Comparison of ENCODE assay signal across 8 mouse cellular contexts in genomic region chr8:119862390-119862734, GRCm38 (mm10). TPM values are rescaled to one million over a fixed set of nuclear protein-coding genes. Genes with fewer than 3 reads are reported as not detected.
DNase-seq lines count a peak whose midpoint lies in the region; ATAC-seq and TF ChIP-seq lines count a peak whose summit lies in the region.

No protein-coding gene starts in this region.

- peak overlapping the region; percentile 89 for H3K9ac ChIP-seq in heart, embryonic 15.5 days
- H3K9ac ChIP-seq in ES-E14 (ENCODE audit: insufficient read depth, low read depth, low read length, poor library complexity, severe bottlenecking), result peak overlapping the region; percentile 83
- peak overlapping the region; percentile 74 for H3K9ac ChIP-seq in forebrain, embryonic 15.5 days (replicated peaks)
- peak overlapping the region; percentile 73 for H3K9ac ChIP-seq in liver, embryonic 16.5 days (ENCODE audit: low read depth, low read length)

- peaks cover 16% of the 10 kb centered on the region for H3K4me1 ChIP-seq in heart, embryonic 15.5 days (replicated peaks)
- H3K4me1 ChIP-seq in ES-E14 (ENCODE audit: control insufficient read depth in 2 of 2, insufficient read depth in 2 of 2, low read length in 2 of 2, poor library complexity in 1 of 2), result no peaks in the 10 kb centered on the region
- H3K4me1 ChIP-seq in forebrain, embryonic 15.5 days, result peaks cover 14% of the 10 kb centered on the region
- H3K4me1 ChIP-seq in liver, embryonic 16.5 days (ENCODE audit: control insufficient read depth, low read depth, low read length), result peaks cover 13% of the 10 kb centered on the region

- under 1% methylated on average over 19 of the region's 19 CpGs for WGBS in heart, embryonic 15.5 days
- 1% methylated on average over 19 of the region's 19 CpGs for WGBS in forebrain, embryonic 15.5 days
- WGBS in liver, embryonic 16.5 days (ENCODE audit: insufficient replicate concordance), result 0% methylated on average over 12 of the region's 19 CpGs

- no peak for ATAC-seq in heart, embryonic 15.5 days (replicated peaks; ENCODE audit: insufficient number of reproducible peaks, insufficient read depth, low FRiP score, low read depth)
- ATAC-seq in forebrain, embryonic 15.5 days (replicated peaks), result no peak; the same call in 1 of the 2 replicates
- ATAC-seq in liver, embryonic 16.5 days (ENCODE audit: low read depth), result no peak

- H3K27me3 ChIP-seq in heart, embryonic 15.5 days, result peaks cover 29% of the 10 kb centered on the region
- H3K27me3 ChIP-seq in forebrain, embryonic 15.5 days, result 0 out of 2 replicates have a peak, but pooled peaks cover 4% of the 10 kb centered on the region
- H3K27me3 ChIP-seq in liver, embryonic 16.5 days (ENCODE audit: control insufficient read depth, insufficient read depth, low read depth, low read length), result no peaks in the 10 kb centered on the region

- no peaks in the 10 kb centered on the region for H3K36me3 ChIP-seq in heart, embryonic 15.5 days
- H3K36me3 ChIP-seq in ES-E14 (ENCODE audit: control insufficient read depth, insufficient read depth, low read length, poor library complexity, severe bottlenecking), result no peaks in the 10 kb centered on the region
- H3K36me3 ChIP-seq in forebrain, embryonic 15.5 days, result no peaks in the 10 kb centered on the region
- H3K36me3 ChIP-seq in liver, embryonic 16.5 days (ENCODE audit: control insufficient read depth, insufficient read depth), result no peaks in the 10 kb centered on the region

- intact Hi-C loops in gastrocnemius, postnatal 36 days (cut with DNase I), result no loop called here

- peak overlapping the region; percentile 89 for H3K4me3 ChIP-seq in heart, embryonic 15.5 days
- peak overlapping the region; percentile 84 to 98 for H3K4me3 ChIP-seq in ES-E14 (ENCODE audit: insufficient read depth in 1 of 2, low read depth in 1 of 2, low read length in 2 of 2, poor library complexity in 1 of 2, severe bottlenecking in 1 of 2)
- peak overlapping the region; percentile 63 for H3K4me3 ChIP-seq in forebrain, embryonic 15.5 days
- H3K4me3 ChIP-seq in liver, embryonic 16.5 days (ENCODE audit: low read depth, low read length), result peak overlapping the region; percentile 71

- H3K27ac ChIP-seq in heart, embryonic 15.5 days, result peak overlapping the region; percentile 63
- no peak overlapping the region for H3K27ac ChIP-seq in ES-E14 (ENCODE audit: insufficient read depth, low read depth, low read length, poor library complexity, severe bottlenecking)
- H3K27ac ChIP-seq in forebrain, embryonic 15.5 days (replicated peaks), result no peak overlapping the region; the same call in 1 of the 2 replicates
- H3K27ac ChIP-seq in liver, embryonic 16.5 days (ENCODE audit: low read length), result peak overlapping the region; percentile 33; the same call in 1 of the 2 replicates

- H3K4me2 ChIP-seq in heart, embryonic 15.5 days, result peak overlapping the region; percentile 88
- peak overlapping the region; percentile 78 for H3K4me2 ChIP-seq in forebrain, embryonic 15.5 days (replicated peaks)
- H3K4me2 ChIP-seq in liver, embryonic 16.5 days (ENCODE audit: low read depth, low read length), result peak overlapping the region; percentile 89

- no peaks in the 10 kb centered on the region for H3K9me3 ChIP-seq in heart, embryonic 15.5 days (replicated peaks)
- H3K9me3 ChIP-seq in ES-E14 (ENCODE audit: control insufficient read depth, insufficient read depth, low read depth, low read length), result no peaks in the 10 kb centered on the region
- H3K9me3 ChIP-seq in forebrain, embryonic 15.5 days, result no peaks in the 10 kb centered on the region
- H3K9me3 ChIP-seq in liver, embryonic 16.5 days (replicated peaks; ENCODE audit: control insufficient read depth, low read length), result no peaks in the 10 kb centered on the region

- no peak for DNase-seq in heart, postnatal 4 days
- DNase-seq in ES-E14 (ENCODE audit: low read depth, low spot score), result no peak
- DNase-seq in thymus, postnatal 36 days, result no peak
- DNase-seq in gastrocnemius, postnatal 36 days, result no peak
- DNase-seq in kidney, postnatal 14 days, result no peak

- in situ Hi-C loops in ES-E14 (cut with MboI; ENCODE audit: low sequenced_read_pairs in 2 of 2, unreplicated experiment in 2 of 2), result no loop called here

TF ChIP-seq in ES-E14, 5 proteins besides CTCF, POLR2A, EP300 and RAD21:
- TF ChIP-seq CHD2 (IDR thresholded peaks at IDR 0.05; ENCODE audit: low read depth, low read length), result no peak
- TF ChIP-seq ZC3H11A (IDR thresholded peaks at IDR 0.05; ENCODE audit: borderline replicate concordance, low read depth, low read length), result no peak
- no peak for TF ChIP-seq MAFK (IDR thresholded peaks at IDR 0.05; ENCODE audit: insufficient read depth, low read depth, low read length)
- TF ChIP-seq ZNF384 (IDR thresholded peaks at IDR 0.05; ENCODE audit: low read depth, low read length), result no peak
- no peak for TF ChIP-seq HCFC1 (IDR thresholded peaks at IDR 0.05; ENCODE audit: borderline replicate concordance, insufficient read depth, low read length)

RNA-seq across cellular contexts. Expression of gene Klhl36, which starts 0.3 kb away (rescaled TPM):
- polyA plus RNA-seq in heart, embryonic 15.5 days (2015; fragmentation: Nextera tagmentation; extraction: Ambion mirVana), result 9.1 and 10.3 TPM in 2 replicates
- 1 to 10 TPM; 4.7 to 4.8 TPM for total RNA-seq in heart, postnatal 4 days (2021)
- total RNA-seq in ES-E14 (2012; rRNA removed), result 3.2 and 3.6 TPM in 2 replicates
- 15.3 and 15.4 TPM in 2 replicates for polyA plus RNA-seq in forebrain, embryonic 15.5 days (2015; fragmentation: Nextera tagmentation; extraction: Ambion mirVana)
- 4.3 and 4.4 TPM in 2 replicates for polyA plus RNA-seq in liver, embryonic 16.5 days (2015; fragmentation: Nextera tagmentation; extraction: Ambion mirVana)
- total RNA-seq in gastrocnemius, postnatal 36 days (2021), result 1 to 10 TPM; 1.0 to 1.4 TPM

RNA-seq across cellular contexts. Expression of gene Cotl1, which starts 22.0 kb away (rescaled TPM):
- 28.7 and 52.8 TPM in 2 replicates for polyA plus RNA-seq in heart, embryonic 15.5 days (2015; fragmentation: Nextera tagmentation; extraction: Ambion mirVana)
- 10 to 100 TPM; 51.5 to 56.0 TPM for total RNA-seq in heart, postnatal 4 days (2021)
- 40.5 and 73.3 TPM in 2 replicates for total RNA-seq in ES-E14 (2012; rRNA removed)
- polyA plus RNA-seq in forebrain, embryonic 15.5 days (2015; fragmentation: Nextera tagmentation; extraction: Ambion mirVana), result 127 and 138 TPM in 2 replicates
- polyA plus RNA-seq in liver, embryonic 16.5 days (2015; fragmentation: Nextera tagmentation; extraction: Ambion mirVana), result 29.9 and 38.1 TPM in 2 replicates
- 1 to 10 TPM; 4.8 to 6.6 TPM for total RNA-seq in gastrocnemius, postnatal 36 days (2021)

RNA-seq across cellular contexts. Expression of gene Usp10, which starts 47.8 kb away (rescaled TPM):
- 72.3 and 96.3 TPM in 2 replicates for polyA plus RNA-seq in heart, embryonic 15.5 days (2015; fragmentation: Nextera tagmentation; extraction: Ambion mirVana)
- total RNA-seq in heart, postnatal 4 days (2021), result 10 to 100 TPM; 80.8 to 86.6 TPM
- total RNA-seq in ES-E14 (2012; rRNA removed), result 201 and 211 TPM in 2 replicates
- polyA plus RNA-seq in forebrain, embryonic 15.5 days (2015; fragmentation: Nextera tagmentation; extraction: Ambion mirVana), result 143 and 149 TPM in 2 replicates
- 66.7 and 75.7 TPM in 2 replicates for polyA plus RNA-seq in liver, embryonic 16.5 days (2015; fragmentation: Nextera tagmentation; extraction: Ambion mirVana)
- 10 to 100 TPM; 51.0 to 57.1 TPM for total RNA-seq in gastrocnemius, postnatal 36 days (2021)

RNA-seq across cellular contexts. Expression of gene Gm20388, which starts 48.3 kb away (rescaled TPM):
- 2.2 TPM in 1 of 2 replicates, not detected in the other for polyA plus RNA-seq in heart, embryonic 15.5 days (2015; fragmentation: Nextera tagmentation; extraction: Ambion mirVana)
- total RNA-seq in heart, postnatal 4 days (2021), result 1 to 10 TPM in 1 of 2 experiments, not detected in 1; 5.8 TPM
- total RNA-seq in ES-E14 (2012; rRNA removed), result 27.0 and 34.8 TPM in 2 replicates
- polyA plus RNA-seq in forebrain, embryonic 15.5 days (2015; fragmentation: Nextera tagmentation; extraction: Ambion mirVana), result not detected in 2 replicates
- 1.4 and 2.0 TPM in 2 replicates for polyA plus RNA-seq in liver, embryonic 16.5 days (2015; fragmentation: Nextera tagmentation; extraction: Ambion mirVana)
- total RNA-seq in gastrocnemius, postnatal 36 days (2021), result 1 to 10 TPM; 6.8 to 7.8 TPM

Comparison
In these comparisons a context has a peak if more than half of its experiments do, and no peak if none do; other contexts are left out.
1. H3K27ac ChIP-seq: peak in heart, embryonic 15.5 days (single experiment) and liver, embryonic 16.5 days (single experiment); none in ES-E14 (single experiment) and forebrain, embryonic 15.5 days (single experiment).
2. Peak in every context shown above with its lines, with median percentiles within 50 percentile points of each other: H3K4me2 ChIP-seq, H3K4me3 ChIP-seq and H3K9ac ChIP-seq.